Mouse (Mus musculus): ENCODE results near the gene Unc5b.

GRCm38 (mm10) chr10:60817868-60818267 lies 13.5 kb downstream of the Unc5b start:
- TF ChIP-seq EP300 (IDR thresholded peaks at IDR 0.05), result no peak
- no peak for TF ChIP-seq CTCF (IDR thresholded peaks at IDR 0.05)

Measured in lung, postnatal 0 days (tissue).